Mouse (Mus musculus): ENCODE measurements at regions not wholly inside any gene's neighbourhood (a gene's known extent, or its start where the extent isn't known, plus 50 kb on each side); places are given as distances from the start of the nearest gene placed in this dataset.
A peak's percentile ranks its signal among the peaks of the same experiment; 100 is the strongest.

GRCm38 (mm10) chr17:83097998-83098397 lies 117.1 kb upstream of the Pkdcc start:
- no peak for DNase-seq

DNA sequence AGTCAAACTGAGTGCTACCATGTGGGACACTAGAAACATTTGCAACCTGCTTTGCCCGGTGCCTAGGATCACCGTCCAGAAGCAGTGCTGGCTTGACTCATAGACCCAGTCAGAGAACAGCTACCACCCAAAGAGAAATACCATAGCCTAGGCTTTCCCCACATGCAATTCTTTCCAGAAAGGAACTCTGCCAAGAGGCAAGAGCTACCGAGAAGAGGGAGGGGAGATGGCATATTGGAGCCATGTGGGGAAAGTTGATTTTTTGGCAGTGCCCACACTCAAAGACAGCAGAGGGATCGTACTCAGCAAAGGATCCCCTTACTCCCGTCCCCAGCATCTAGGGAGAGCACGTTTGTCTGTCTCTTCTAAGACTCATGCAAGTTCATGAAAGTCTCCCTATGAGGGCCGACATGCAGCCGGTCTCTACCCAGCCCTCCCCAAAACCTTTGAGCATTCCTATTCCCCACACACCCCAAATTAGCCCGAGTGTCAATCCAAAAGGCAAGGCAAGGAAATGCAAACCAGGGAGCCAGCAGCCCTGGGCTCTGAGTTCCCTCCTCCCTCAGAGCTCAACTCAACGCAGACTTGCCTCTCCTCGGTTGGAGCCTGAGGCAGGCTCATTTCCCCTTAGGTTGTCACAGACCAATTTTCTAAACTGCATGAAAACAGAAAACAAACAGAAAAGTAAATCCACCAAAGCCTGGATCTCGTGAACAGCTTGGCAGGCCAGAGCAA lies 116.2 kb upstream of the Pkdcc start:
- DNase-seq, result no peak

DNA sequence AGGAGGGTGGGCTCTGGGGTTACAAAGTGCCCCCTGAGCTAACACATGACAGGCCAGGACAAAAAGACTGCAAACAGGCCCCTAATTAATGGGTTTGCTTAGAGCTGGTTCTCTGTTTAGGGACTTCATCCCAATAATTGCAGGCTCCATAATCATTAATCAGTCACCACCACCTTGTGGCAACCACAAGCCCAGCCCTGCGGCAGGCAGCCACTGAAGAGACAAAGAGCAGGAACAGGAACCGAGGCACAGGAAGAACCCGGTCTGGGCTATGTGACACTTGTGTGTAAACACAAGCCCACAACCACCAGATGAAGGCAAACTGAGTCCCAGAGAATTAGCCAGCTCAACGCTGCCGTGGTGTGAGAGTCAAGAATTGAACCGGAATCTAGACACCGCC lies 114.1 kb upstream of the Pkdcc start:
- DNase-seq, result no peak

DNA sequence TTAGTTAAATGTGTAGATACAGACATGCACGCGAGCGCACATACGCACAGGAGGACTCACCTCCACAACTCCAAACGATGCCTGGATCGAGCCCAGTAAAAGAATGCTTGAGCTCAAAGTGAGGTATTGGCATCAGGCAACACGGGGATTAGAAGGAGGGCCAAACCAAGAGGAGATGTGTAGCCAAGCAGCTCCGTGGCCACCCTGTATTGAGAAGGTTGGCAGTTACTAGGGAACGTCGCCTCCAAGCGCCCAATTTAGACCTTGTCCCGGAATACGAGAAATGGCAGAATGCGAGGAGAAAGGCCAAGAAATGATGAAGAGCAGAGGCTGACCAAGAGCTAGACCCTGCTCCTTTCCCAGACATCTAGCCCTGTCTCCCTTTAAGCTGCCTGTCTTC lies 113.3 kb upstream of the Pkdcc start:
- no peak for DNase-seq

- no peak for DNase-seq
Observed at GRCm38 (mm10) chr17:83102675-83103412, 112.2 kb upstream of the Pkdcc start.

DNA sequence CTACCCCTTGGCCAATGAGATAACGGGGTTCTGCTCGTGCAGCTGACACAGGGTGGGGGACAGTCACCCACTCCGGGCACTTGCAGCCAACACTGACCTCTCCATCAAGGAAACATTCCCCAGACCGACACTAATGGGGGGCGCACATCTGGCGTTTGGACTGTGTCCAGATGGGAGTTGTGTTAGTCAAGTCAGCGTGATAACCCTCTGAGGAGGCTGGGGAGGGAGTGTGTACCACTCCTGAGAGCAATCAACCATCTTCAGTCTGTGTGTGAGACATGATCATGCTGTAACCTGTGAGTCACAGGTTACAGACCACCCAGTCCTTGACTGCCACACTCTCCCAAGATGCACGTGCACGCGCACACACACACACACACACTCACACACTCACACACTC lies 106.9 kb upstream of the Pkdcc start:
- DNase-seq, result no peak

DNA sequence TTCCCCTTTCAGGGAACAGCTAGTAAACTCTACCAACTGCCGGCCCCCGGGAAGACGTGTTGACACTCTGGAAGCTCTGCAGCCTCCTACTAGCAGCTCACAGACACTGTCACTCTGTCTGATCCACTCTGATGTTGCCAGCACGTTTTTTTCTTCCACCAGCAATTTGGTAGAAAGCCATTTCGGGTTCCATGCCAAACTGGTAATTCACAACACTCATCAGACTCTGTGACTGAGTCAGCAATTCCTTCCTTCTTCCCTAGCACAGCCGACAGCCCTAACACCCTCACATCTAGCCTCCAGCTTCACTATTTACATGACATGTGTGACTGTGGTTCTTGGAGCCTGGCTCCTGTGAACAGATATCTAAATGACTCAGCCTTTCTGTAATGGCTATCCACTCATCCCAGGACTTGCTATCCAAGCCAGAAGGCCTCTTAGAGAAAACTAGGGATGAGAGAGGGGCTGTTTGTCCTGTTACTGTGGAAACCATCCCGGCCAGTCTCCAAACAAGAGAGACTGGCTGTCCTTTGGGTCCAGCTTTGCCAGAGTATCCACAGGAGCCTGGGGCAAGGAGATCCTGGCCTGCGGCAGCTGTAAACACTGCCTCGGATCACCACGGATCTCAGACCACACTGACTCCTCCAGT lies 105.2 kb upstream of the Pkdcc start:
- peak; percentile 9 to 27 for DNase-seq

DNA sequence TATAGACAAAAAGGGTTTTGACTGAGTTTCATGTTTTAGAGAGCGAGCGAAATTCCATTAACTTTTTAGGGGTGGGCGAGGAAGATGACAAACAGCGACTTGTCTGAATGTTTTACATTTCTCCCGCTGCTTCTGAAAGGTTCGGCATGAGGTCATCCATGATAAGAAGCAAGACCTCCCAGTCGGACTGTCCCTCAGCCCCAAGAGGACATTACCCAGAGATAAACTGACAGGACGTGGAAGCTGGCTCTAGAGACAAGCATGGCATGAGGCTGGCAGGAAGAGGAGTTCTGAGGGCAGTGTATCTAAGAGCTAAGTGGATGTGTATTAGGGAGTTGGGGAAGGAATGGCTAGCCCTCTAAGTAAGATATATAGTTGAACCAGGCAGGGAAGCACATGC lies 104.5 kb upstream of the Pkdcc start:
- no peak for DNase-seq

- DNase-seq, result no peak
Observed at GRCm38 (mm10) chr17:83115146-83115545, 99.9 kb upstream of the Pkdcc start.

- DNase-seq, result no peak
Observed at GRCm38 (mm10) chr17:83115832-83116480, 99.1 kb upstream of the Pkdcc start.

DNA sequence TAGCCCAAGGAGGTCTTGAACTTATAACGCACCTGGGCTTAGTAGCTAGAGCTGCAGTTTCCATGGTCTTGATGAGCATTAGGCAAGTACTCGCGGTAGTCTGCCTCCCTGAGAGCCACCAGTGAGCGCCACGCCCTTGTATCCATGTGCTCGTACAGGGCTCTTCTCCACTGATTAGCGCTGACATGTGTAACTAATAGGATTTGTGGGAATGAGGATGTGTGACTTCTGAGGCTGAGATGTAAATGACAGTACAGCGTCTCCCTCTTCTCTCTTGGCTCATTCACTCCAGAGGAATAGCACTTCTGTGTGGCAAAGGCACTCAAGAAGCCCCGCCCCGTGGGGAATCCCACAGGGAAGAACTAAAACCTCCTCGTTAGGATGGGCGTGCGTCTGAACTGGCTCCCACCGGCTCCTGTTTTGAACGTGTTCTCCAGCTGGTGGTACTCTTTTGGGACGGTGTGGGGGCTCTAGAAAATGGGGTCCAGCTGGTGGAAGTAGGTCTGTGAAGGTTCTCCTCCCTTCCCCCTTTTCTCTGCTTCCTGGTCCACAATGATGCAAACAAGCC lies 94.3 kb upstream of the Pkdcc start:
- no peak for DNase-seq

DNA sequence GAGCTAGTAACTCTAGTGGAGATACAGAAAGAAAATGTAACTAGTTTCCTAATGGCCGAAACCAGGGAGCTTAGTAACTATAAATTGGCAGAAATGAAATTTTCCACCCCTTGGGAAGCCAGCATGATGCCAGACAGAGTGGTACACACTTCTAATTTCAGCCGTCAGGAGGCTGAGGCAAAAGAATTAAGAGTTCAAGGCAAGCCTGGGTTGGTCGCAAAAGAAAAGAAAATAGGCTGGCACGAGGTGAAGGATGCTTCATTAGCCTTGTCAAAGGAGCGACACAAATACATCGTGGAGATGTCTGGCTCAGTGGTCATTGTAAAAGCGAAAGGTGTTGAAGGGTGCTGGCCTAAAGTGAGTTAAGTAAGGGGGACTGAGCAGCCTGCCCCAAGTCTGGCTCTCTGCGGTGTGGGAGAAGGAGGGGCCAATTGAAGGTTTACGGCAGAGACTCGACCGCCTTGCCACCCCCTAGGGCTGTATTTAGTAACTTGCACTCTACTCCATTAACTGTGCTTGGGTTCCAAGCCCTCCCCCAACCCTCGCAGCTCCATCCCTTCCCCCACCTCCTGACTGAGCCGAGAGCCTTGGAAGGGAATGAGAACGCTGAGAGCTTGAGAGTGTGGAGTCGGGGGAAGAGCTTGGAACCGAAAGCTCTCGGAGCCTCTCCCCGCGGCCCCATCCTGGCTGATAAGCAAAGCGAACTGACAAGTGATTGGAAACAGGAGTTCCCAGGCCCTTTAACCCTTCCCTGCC lies 92.4 kb upstream of the Pkdcc start:
- DNase-seq, result peak; percentile 22 to 33

DNA sequence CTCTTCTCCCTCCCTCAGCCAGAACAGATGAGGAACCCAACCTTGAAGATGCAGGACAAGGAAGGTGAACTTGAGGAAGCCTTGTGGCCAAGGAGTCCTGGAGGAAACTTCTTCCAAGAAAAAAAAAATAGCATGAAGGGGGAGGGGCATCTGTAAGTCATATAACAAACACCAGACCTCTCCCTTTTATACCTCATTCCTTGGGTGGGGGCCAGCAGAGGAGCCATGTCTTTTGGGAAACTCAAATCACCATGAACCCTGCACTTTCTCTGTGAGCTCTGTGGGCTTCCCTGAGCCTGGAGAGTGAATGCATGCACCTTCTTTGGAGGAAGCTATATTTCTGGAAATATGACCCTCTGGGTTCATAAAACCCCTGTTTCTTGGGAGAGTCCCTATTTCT lies 90.0 kb upstream of the Pkdcc start:
- no peak for DNase-seq

- no peak for DNase-seq
Observed at GRCm38 (mm10) chr17:83127842-83128241, 87.2 kb upstream of the Pkdcc start.

DNA sequence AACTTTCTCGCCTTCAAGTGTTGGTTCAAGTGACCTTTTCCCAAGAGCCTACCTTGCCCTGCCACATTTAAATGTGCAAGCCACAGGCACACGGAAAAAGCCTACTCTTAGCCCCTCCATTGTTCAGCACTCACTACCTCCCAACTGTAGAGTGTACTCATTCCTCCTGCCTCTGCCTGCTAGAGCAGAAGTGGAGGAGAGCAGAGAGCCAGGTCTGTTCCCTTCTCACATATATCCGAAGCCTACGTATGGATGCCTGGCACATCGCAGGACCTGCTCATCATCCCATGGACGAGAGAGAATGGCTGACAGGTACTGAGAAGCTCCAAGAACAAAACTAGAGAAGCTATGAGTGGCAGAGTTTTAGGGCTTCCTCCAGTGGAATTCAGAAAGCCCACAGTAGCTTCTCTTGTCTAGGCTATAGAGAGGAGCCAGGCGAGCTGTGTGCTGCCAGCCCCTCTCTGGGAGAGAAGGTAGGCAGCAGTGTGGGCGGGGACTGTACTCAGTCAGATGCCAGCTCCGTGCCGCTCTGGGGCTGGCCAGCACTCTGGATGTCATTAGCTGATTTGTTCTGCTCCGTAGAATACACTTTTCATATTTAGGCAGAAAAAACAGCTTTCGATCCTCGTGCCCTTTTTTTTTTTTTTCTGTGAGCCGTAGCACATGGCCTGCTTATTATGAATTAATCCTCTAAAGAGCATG lies 86.1 kb upstream of the Pkdcc start:
- no peak for DNase-seq

DNA sequence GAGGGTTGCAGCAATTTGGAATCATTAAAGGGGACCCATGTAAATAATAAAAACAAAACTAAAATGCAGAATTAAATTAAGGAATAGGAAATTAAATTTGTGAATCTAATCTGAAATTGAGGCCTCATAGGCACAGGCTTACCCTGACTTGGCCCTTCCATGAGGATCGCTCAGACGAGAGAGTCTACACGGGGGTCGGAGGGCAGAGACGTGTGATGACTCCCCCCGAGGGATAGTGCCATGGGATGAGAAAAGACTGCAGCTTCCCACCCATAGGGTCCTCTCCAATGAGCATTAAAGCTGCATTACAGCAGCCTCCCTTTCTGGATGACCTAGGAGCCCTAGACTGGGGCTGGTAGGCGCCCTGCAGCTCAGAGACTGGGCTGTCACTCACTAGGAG lies 85.4 kb upstream of the Pkdcc start:
- no peak for DNase-seq

DNA sequence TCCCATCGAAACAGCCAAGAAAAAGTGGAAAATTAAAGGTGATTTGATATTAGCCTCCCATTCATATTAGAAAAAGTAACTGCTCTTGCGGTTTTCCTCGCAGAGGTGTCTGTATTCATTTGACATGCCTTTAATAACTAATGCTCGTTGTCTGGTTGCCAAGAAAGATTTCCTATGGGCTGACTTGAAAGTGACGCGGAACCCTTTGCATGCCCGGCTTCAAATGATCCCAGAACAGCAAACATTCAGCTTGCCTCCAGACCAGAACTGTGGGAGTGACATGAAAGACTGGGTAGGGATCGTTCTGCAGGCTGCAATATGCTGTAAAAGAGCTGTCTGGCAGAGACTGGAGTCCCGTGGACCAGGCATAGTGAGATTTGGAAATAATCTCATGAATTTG lies 81.9 kb upstream of the Pkdcc start:
- no peak for DNase-seq

DNA sequence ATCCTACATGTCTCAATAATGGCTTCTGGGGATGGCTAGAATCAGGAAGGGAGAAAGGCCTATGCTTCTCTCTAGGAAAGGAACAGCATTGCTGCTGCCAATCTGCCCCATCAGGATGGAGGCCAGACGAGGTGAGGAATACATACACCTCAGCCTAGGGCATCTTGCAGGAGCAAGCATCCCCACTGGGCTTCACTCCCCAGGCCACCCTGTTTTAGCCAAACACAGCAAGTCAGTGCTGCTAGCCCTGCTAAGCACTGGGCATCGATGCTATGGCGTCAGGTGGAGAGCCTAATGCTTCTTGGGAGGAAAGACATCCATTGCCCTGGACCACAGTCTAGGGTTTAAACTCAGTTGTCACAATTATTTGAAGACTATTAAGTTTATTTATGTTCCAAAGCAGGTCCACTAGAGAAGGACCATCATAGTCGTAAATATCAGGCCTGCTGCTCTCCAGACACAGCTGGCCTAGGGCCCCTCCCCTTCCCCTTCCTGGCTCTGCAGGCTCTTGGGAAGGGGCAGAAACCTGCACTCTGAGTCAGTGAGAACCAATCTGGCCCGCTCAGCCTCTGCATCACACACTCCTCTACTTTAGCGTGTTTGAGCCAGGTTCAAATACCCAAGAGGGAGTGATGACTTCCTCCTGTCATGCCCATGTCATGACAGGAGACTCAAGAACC lies 79.5 kb upstream of the Pkdcc start:
- no peak for DNase-seq

GRCm38 (mm10) chr17:83136267-83136666 lies 78.8 kb upstream of the Pkdcc start:
- DNase-seq, result no peak

GRCm38 (mm10) chr17:83137720-83138119 lies 77.4 kb upstream of the Pkdcc start:
- no peak for DNase-seq

Measured in lung, adult 18-20 months (tissue).